Mouse (Mus musculus) gastrocnemius, adult 2 months (tissue): Measurements from ENCODE around the gene Zfp970. TPM values are rescaled to one million over a fixed set of nuclear protein-coding genes. Genes with fewer than 3 reads are reported as not detected.
"Not testable (repeated sequence)": the region's sequence is repeated elsewhere in the genome, so short reads cannot be mapped to it uniquely, and the experiment has no call there.

Source experiments
- DNase-seq: peaks from one replicate; pipeline ENCODE4 v3.0.0; 2022
- H3K27ac ChIP-seq: fragments of 200-600 bp; 2 replicates; pipeline ENCODE4 v1.8.1; 2022; ENCODE audit warnings: mild to moderate bottlenecking
- H3K4me3 ChIP-seq: fragments of 200-600 bp; 2 replicates; pipeline ENCODE4 v1.8.1; 2022; ENCODE audit warnings: mild to moderate bottlenecking, moderate library complexity
- intact Hi-C: fragments of 180-260 bp; cut with DNase I; formaldehyde crosslinking; loops from one replicate; pipeline ENCODE4 v1.15.1; 2025
- long read RNA-seq, 2 experiments: library from polyadenylated mRNA; stranded (forward); transcript quantifications; one replicate each; pipeline ENCODE4 v2.0.0; 2021
- total RNA-seq, 2 experiments: library from RNA; stranded (reverse); gene quantifications; 2 replicates each; pipeline ENCODE4 v1.2.3; 2021

Gene Zfp970
- total RNA-seq = 10 to 100 TPM; 44.8 to 49.3 TPM
- long read RNA-seq, experiment 1, transcript Zfp970-201 (4 exons, 794 nt) = major isoform, 17 of 35 reads
- long read RNA-seq, experiment 1, partial matches to known transcripts = 3 of 35 reads
- long read RNA-seq, experiment 1, other reads (novel, unspliced or antisense) = 14 of 35 reads
- long read RNA-seq, experiment 2, transcript Zfp970-201 (4 exons, 794 nt) = major isoform, 9 of 30 reads
- long read RNA-seq, experiment 2, partial matches to known transcripts = 7 of 30 reads
- long read RNA-seq, experiment 2, other reads (novel, unspliced or antisense) = 14 of 30 reads

DNA sequence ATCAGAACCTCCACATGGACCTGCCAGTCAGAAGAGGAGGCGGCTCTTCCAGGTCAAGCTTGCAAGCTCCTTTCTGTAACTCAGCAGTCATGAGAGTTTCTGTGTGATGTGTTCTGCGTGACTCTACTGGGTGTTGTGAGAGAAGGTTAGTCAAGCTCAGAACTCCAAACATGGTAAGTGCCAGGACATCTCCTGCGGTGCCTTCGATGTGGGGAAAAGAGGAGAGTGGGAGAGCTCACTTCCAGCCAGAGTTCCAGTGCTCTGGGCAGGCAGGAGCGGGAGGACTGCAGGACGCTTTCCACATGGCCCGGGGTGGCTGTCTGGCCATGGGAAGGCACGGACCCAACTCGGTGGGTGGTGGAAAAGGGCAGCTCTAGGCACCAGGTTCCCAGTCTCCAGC, at the start of gene Zfp970:
Gene Zfp970 (plus strand): TSS at position 58 of the 400 bp plus-strand sequence.
- peak within 1 kb of the TSS; percentile 84 for H3K27ac ChIP-seq
- intact Hi-C loops = not testable (repeated sequence)
- H3K4me3 ChIP-seq = peak within 1 kb of the TSS; percentile 70
- peak; percentile 31 for DNase-seq

DNA sequence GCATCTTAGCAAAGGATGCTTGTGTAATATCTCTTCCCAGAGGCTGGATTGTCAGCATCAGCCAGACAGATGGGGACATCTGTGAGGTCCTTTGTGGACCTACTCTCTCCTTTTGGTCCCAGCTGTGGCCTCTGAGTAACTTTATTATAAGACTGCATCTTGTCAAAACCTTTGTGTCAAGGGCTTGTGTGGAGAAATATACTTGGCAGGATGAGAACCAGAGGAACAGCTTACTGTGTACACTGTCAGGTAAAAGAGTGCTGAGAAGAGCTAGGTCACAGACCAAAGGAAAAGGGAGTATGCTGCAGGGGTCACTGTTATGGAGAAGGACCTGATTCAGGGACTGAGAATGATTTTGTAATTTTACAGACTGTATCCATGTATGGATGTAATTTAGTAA, 3.7 kb downstream of the Zfp970 start:
- H3K27ac ChIP-seq, intact Hi-C loops, H3K4me3 ChIP-seq, DNase-seq: not testable (repeated sequence)

DNA sequence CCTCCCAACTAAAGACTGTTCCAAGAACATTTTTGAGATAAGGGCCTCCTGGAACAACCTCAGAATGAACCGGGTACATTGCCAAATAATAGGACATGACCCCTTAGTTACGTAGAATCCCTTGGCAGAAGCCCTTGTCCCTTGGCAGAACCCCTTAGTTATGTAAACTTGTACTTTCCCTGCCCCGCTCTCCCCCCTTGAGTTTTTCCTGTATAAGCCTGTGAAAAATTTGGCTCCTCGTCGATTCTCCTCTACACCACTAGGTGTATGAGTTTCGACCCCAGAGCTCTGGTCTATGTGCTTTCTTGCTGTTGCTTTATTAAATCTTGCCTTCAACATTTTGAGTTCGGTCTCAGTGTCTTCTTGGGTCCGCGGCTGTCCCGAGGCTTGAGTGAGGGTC, 7.7 kb downstream of the Zfp970 start:
- intact Hi-C loops, H3K27ac ChIP-seq, H3K4me3 ChIP-seq, DNase-seq: not testable (repeated sequence)

DNA sequence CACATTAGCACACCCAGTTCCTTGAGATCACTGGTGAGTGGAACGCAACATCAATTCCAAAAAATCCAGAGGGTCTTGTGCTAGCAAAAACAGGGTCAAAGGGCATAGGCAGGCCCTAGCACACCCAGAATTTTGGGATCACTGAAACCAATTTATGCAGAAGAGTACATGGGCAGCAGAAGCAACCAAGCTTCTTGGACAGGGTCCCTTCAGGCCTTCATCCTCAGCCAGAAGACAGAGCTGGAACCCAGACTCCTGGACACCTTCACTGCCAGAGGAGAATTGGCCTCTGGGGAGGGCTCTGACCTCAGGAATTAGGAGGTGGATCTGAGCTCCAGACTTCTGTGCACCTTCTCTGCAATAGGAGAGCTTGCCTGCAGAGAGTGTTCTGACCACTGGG, 17.4 kb downstream of the Zfp970 start:
- H3K27ac ChIP-seq, H3K4me3 ChIP-seq, DNase-seq, intact Hi-C loops: not testable (repeated sequence)

DNA sequence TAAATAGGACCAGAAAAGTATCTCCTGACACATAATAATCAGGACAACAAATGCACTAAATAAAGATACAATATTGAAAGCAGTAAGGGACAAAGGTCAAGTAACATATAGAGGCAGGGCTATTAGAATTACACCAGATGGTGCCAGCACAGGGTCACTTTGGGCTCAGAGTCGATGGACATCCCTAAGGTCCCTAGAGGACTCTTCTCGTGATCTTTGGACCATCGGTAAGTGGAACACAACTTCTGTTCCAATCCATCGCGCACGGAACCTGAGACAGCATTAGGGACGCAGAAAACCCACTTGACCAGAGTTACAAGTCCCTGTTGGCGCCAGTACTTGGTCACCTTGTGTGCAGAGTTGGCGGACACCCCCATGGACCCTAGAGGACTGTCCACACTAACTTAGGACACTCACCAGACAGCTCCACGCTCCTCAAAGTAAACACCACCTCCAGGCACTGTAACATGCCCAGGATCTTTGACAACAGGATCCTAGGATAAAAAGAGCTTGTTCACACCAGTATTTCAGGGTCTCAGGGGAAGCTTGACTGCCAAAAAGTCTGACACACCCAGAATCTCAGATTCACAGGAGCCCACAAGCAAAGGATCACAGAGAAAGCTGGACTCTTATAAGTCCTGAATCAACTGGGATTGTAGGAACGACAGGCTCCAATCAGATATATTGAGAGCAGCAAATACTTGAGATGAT, 18.9 kb downstream of the Zfp970 start:
- intact Hi-C loops, DNase-seq, H3K4me3 ChIP-seq, H3K27ac ChIP-seq: not testable (repeated sequence)

DNA sequence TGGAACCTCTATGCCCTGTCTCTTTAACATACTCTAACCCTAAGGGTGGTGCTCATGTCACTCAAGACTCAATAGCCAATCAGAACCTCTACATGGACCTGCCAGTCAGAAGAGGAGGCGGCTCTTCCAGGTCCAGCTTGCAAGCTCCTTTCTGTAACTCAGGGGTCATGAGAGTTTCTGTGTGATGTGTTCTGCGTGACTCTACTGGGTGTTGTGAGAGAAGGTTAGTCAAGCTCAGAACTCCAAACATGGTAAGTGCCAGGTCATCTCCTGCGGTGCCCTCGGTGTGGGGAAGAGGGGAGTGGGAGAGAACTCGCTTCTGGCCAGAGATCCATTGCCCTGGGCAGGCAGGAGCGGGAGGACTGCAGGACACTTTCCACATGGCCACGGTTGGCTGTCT, 33.5 kb downstream of the Zfp970 start, which contains the start of gene Gm14403:
Gene Gm14403 (plus strand): TSS at position 149 of the 400 bp plus-strand sequence.
- intact Hi-C loops = not testable (repeated sequence)
- peak; percentile 43 for DNase-seq
- H3K4me3 ChIP-seq = peak within 1 kb of the TSS; percentile 77
- peak within 1 kb of the TSS; percentile 78 for H3K27ac ChIP-seq

DNA sequence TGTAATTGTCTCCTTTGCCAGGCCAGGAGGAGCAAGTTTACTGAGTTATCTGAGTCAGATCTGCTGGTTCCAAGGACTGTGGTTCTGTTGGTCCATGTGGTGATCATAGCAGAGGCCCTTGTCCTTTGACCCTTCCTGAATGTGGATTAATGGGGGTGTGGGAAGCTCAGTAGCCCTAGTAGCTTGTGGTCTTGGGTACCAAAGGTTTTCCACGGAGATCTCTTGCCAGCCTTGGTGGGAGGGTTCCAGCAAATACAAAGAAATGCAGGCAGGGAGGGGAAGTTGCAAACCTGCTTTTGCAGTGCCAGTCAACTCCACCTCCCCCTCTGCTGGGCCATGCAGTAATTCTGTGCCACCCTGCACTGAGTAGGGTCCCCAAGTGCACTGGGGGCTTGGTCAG, 34.6 kb downstream of the Zfp970 start:
- H3K27ac ChIP-seq, DNase-seq, intact Hi-C loops: not testable (repeated sequence)
- H3K4me3 ChIP-seq = peak overlapping the region; percentile 32

DNA sequence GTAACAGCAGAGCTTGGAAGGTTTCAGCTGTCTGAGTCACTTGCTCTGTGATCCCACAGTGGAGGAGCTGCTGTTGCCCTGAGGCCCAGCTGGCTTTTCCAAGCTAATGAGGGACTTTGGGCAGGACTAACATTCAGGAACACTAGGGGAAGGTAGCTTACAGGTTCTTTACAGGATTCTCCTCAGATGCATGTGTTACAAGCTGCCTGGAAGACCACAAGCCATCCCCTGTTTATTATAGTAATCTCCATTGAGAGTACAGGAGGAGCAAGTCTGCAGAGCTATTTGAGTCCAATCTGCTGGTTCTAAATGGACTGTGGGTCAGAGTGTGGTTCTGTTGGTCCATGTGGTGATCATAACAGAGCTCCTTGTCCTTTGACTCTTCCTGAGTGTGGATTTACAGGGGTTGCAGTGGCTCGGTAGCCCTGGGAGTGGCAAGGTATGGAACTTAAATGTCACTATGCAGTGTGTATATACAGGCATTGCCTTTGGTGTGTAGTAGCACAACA, 40.7 kb downstream of the Zfp970 start:
- H3K27ac ChIP-seq, DNase-seq, H3K4me3 ChIP-seq, intact Hi-C loops: not testable (repeated sequence)

DNA sequence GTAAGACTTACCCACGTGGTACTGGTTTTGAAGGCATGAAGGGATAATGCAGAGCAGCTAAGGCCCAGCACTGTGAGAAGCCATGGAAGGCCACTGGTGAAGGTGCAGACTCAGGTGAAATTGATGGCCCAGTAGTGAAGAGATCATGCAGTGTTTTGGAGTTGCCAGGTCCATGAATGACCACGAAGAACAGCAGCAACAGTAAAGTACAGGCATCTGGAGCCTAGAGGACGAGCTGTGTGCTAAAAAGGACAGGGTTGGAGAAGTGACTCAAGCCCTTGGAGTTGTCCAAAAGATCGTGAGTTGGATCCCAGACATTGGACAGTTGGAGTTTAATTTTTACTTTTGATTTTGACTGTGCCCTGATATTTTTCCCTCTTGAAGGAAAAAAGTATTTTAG, 46.8 kb downstream of the Zfp970 start:
- DNase-seq, H3K4me3 ChIP-seq, H3K27ac ChIP-seq, intact Hi-C loops: not testable (repeated sequence)

DNA sequence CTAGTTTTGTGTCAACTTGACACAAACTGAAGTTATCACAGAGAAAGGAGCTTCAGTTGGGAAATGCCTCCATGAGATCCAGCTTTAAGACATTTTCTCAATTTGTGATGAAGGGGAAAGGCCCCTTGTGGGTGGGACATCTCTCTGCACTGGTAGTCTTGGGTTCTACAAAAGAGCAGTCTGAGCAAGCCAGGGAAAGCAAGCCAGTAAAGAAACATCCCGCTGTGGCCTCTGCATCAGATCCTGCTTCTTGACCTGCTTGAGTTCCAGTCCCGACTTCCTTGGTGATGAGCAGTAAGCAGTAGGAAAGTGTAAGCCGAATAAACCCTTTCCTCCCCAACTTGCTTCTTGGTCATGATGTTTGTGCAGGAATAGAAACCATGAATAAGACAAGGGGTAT, 47.4 kb downstream of the Zfp970 start:
- H3K4me3 ChIP-seq, intact Hi-C loops, DNase-seq, H3K27ac ChIP-seq: not testable (repeated sequence)

DNA sequence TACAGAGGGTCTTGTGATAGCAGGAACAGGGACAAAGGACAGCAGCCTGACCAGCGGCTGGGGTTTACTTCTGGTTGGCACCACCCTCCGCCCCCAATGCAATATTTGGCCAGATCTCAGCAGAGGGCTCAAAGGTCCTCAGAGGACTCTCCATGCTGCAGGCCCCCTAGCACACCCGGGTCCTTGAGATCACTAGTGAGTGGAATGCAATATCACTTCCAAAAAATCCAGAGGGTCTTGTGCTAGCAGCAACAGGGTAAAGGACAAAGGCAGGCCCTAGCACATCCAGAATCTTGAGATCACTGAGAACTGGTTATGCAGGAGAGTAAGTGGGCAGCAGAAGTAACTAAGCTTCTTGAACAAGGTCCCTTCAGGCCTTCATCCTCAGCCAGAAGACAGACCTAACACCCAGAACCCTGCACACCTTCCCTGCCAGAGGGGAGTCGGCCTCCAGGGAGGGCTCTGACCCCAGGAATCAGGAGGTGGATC, 49.5 kb downstream of the Zfp970 start:
- H3K4me3 ChIP-seq, H3K27ac ChIP-seq, DNase-seq, intact Hi-C loops: not testable (repeated sequence)

DNA sequence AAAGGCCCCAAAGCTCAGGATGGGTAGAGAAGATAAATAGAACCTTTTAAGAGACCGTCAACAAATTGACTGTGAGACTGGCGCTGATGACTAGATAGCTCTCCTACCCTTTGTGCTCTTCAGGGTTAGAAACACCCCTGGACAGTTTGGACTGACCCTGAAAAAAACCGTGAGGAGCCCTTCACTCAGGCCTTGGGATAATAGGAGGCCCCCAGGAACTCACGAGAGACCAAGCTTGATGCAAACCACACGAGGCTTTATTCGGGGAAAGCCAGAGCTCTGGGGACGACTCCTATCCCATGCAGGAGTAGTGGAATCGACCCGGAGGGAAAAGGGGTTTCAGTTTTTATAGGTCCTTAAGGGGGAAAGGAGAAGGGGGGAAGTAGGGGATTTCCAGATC, 53.2 kb downstream of the Zfp970 start:
- H3K4me3 ChIP-seq, H3K27ac ChIP-seq, DNase-seq, intact Hi-C loops: not testable (repeated sequence)

DNA sequence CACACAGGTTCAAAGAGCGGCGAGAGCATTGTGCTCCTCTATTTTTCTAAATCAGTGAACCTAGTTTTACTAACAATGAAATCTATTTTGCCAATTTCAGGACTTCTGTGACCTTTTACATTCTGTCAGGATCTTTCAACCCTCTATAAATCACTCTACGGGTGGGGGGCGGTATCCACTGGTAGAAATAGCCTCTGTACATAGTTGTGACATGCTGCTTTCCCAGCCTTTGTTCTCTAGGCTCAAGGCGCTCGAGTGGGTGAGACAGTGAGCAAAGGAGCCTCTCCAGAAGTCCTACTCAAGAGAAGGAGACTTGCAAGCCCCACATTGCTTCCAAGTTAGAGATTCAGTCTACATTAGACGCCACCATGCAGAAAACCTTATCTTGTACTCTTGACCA, 53.8 kb downstream of the Zfp970 start:
- H3K4me3 ChIP-seq, intact Hi-C loops, H3K27ac ChIP-seq, DNase-seq: not testable (repeated sequence)

DNA sequence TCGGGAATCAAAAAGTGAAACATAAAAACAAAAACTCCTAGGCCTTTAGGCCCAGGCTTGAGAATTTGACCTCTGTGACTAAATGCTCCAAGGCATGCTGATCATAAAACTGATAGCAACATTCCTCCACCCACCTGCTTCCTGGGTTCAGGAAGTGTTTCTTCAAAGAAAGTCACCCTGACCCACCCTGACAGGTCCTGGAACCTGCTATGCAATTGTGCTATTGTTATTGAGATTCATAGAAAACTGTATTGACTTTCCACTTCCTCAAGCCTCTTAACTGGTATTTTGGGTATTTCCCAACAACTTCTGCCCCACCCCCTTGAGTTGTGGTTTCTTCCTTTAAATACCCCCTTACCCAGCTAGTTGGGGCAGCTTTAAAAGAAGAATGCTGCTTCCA, 54.4 kb downstream of the Zfp970 start:
- DNase-seq, H3K4me3 ChIP-seq, intact Hi-C loops, H3K27ac ChIP-seq: not testable (repeated sequence)
